Mouse (Mus musculus): ENCODE results near the gene Polr2c. TPM values are rescaled to one million over a fixed set of nuclear protein-coding genes. Genes with fewer than 3 reads are reported as not detected.
A peak's percentile ranks its signal among the peaks of the same experiment; 100 is the strongest.

Polr2c gene
- polyA plus RNA-seq (2016; fragmentation: Nextera tagmentation; extraction: Ambion mirVana): 145 and 154 TPM in 2 replicates

GRCm38 (mm10) chr8:94857346-94858173 is at the start of gene Polr2c:
Gene Polr2c, plus strand, starts transcription at chr8:94857450.
- Histone ChIP-seq H3K36me3 (peaks cover 42% of the 10 kb centered on the region), H3K4me1 (peaks cover 13% of the 10 kb centered on the region; the same call in 1 of the 2 replicates), H3K9me3 (no peaks in the 10 kb centered on the region), H3K9ac (peak within 1 kb of the TSS; percentile 72), H3K4me2 (replicated peaks) (peak within 1 kb of the TSS; percentile 76), H3K27me3 (no peaks in the 10 kb centered on the region), H3K4me3 (peak within 1 kb of the TSS; percentile 94), H3K27ac (peak within 1 kb of the TSS; percentile 71)
- peak; percentile 69 for ATAC-seq (ENCODE audit: insufficient number of reproducible peaks, insufficient read depth, low FRiP score, low TSS enrichment)
- WGBS: 1% methylated on average over 67 of the region's 68 CpGs

GRCm38 (mm10) chr8:94807506-94807905 is 49.7 kb upstream of the Polr2c start:
- H3K36me3 ChIP-seq: no peaks in the 10 kb centered on the region
- H3K4me1 ChIP-seq: no peaks in the 10 kb centered on the region; the same call in 1 of the 2 replicates
- no peak overlapping the region for H3K4me2 ChIP-seq (replicated peaks)
- no peak overlapping the region for H3K4me3 ChIP-seq
- no peak for ATAC-seq (ENCODE audit: insufficient number of reproducible peaks, insufficient read depth, low FRiP score, low TSS enrichment)
- no peaks in the 10 kb centered on the region for H3K9me3 ChIP-seq
- H3K27ac ChIP-seq: no peak overlapping the region
- 60% methylated on average over 7 of the region's 7 CpGs for WGBS
- H3K9ac ChIP-seq: no peak overlapping the region
- 0 out of 2 replicates have a peak, but pooled peaks cover 4% of the 10 kb centered on the region for H3K27me3 ChIP-seq

- 80% methylated on average over 6 of the region's 6 CpGs for WGBS
- Histone ChIP-seq H3K36me3 (no peaks in the 10 kb centered on the region), H3K4me2 (replicated peaks) (no peak overlapping the region), H3K9me3 (no peaks in the 10 kb centered on the region), H3K27ac (no peak overlapping the region), H3K4me3 (no peak overlapping the region), H3K27me3 (0 out of 2 replicates have a peak, but pooled peaks cover 4% of the 10 kb centered on the region), H3K4me1 (no peaks in the 10 kb centered on the region; the same call in 1 of the 2 replicates), H3K9ac (no peak overlapping the region)
- no peak for ATAC-seq (ENCODE audit: insufficient number of reproducible peaks, insufficient read depth, low FRiP score, low TSS enrichment)
These were observed 48.9 kb upstream of the Polr2c start for GRCm38 (mm10) chr8:94808372-94808771.

- Histone ChIP-seq H3K27ac (no peak within 1 kb of the TSS), H3K4me1 (no peaks in the 10 kb centered on the region; the same call in 1 of the 2 replicates), H3K9me3 (no peaks in the 10 kb centered on the region), H3K9ac (no peak within 1 kb of the TSS), H3K27me3 (no peaks in the 10 kb centered on the region), H3K4me3 (no peak within 1 kb of the TSS), H3K4me2 (replicated peaks) (no peak within 1 kb of the TSS), H3K36me3 (no peaks in the 10 kb centered on the region)
- ATAC-seq (ENCODE audit: insufficient number of reproducible peaks, insufficient read depth, low FRiP score, low TSS enrichment): no peak
- 68% methylated on average over 3 of the region's 3 CpGs for WGBS
These were observed 47.1 kb upstream of the Polr2c start, which contains the start of gene Ccl17 for GRCm38 (mm10) chr8:94810153-94810552. Gene Ccl17, plus strand, starts transcription at chr8:94810453.

GRCm38 (mm10) chr8:94810855-94811254 is 46.4 kb upstream of the Polr2c start:
- H3K4me2 ChIP-seq (replicated peaks): no peak overlapping the region
- H3K27ac ChIP-seq: no peak overlapping the region
- H3K9ac ChIP-seq: no peak overlapping the region
- H3K36me3 ChIP-seq: no peaks in the 10 kb centered on the region
- no peaks in the 10 kb centered on the region; the same call in 1 of the 2 replicates for H3K4me1 ChIP-seq
- H3K4me3 ChIP-seq: no peak overlapping the region
- H3K27me3 ChIP-seq: no peaks in the 10 kb centered on the region
- H3K9me3 ChIP-seq: no peaks in the 10 kb centered on the region
- 71% methylated on average over 5 of the region's 5 CpGs for WGBS
- no peak for ATAC-seq (ENCODE audit: insufficient number of reproducible peaks, insufficient read depth, low FRiP score, low TSS enrichment)

GRCm38 (mm10) chr8:94811654-94812053 is 45.6 kb upstream of the Polr2c start:
- no peak overlapping the region for H3K9ac ChIP-seq
- no peak for ATAC-seq (ENCODE audit: insufficient number of reproducible peaks, insufficient read depth, low FRiP score, low TSS enrichment)
- H3K4me1 ChIP-seq: no peaks in the 10 kb centered on the region; the same call in 1 of the 2 replicates
- H3K36me3 ChIP-seq: no peaks in the 10 kb centered on the region
- no peak overlapping the region for H3K4me2 ChIP-seq (replicated peaks)
- WGBS: 72% methylated on average over 6 of the region's 6 CpGs
- H3K9me3 ChIP-seq: no peaks in the 10 kb centered on the region
- H3K27me3 ChIP-seq: no peaks in the 10 kb centered on the region
- no peak overlapping the region for H3K27ac ChIP-seq
- H3K4me3 ChIP-seq: no peak overlapping the region

GRCm38 (mm10) chr8:94812645-94813098 is 44.6 kb upstream of the Polr2c start:
- no peak for ATAC-seq (ENCODE audit: insufficient number of reproducible peaks, insufficient read depth, low FRiP score, low TSS enrichment)
- WGBS: 29% methylated on average over 6 of the region's 6 CpGs
- 0 out of 2 replicates have a peak overlapping the region, but pooled peaks have one; percentile 19 for H3K9ac ChIP-seq

GRCm38 (mm10) chr8:94814556-94814955 is 42.7 kb upstream of the Polr2c start:
- Histone ChIP-seq H3K27me3 (no peaks in the 10 kb centered on the region), H3K9ac (no peak overlapping the region), H3K9me3 (no peaks in the 10 kb centered on the region), H3K4me2 (replicated peaks) (no peak overlapping the region), H3K4me1 (no peaks in the 10 kb centered on the region; the same call in 1 of the 2 replicates), H3K27ac (no peak overlapping the region), H3K4me3 (no peak overlapping the region), H3K36me3 (no peaks in the 10 kb centered on the region)
- no peak for ATAC-seq (ENCODE audit: insufficient number of reproducible peaks, insufficient read depth, low FRiP score, low TSS enrichment)
- 6% methylated on average over 1 of the region's 1 CpGs for WGBS

More at GRCm38 (mm10) chr8:94812645-94813098, 44.6 kb upstream of the Polr2c start:
- no peak overlapping the region for H3K27ac ChIP-seq
- no peaks in the 10 kb centered on the region for H3K27me3 ChIP-seq
- H3K4me3 ChIP-seq: no peak overlapping the region
- no peaks in the 10 kb centered on the region for H3K9me3 ChIP-seq
- peak overlapping the region; percentile 16; the same call in 1 of the 2 replicates for H3K4me2 ChIP-seq (replicated peaks)
- no peaks in the 10 kb centered on the region for H3K36me3 ChIP-seq
- no peaks in the 10 kb centered on the region; the same call in 1 of the 2 replicates for H3K4me1 ChIP-seq

- H3K9me3 ChIP-seq: no peaks in the 10 kb centered on the region
- H3K4me3 ChIP-seq: no peak overlapping the region
- no peak overlapping the region for H3K27ac ChIP-seq
- peaks cover 20% of the 10 kb centered on the region for H3K36me3 ChIP-seq
- H3K4me1 ChIP-seq: no peaks in the 10 kb centered on the region
- no peak for ATAC-seq (ENCODE audit: insufficient number of reproducible peaks, insufficient read depth, low FRiP score, low TSS enrichment)
- H3K4me2 ChIP-seq (replicated peaks): no peak overlapping the region
- 91% methylated on average over 11 of the region's 11 CpGs for WGBS
- H3K27me3 ChIP-seq: no peaks in the 10 kb centered on the region
- H3K9ac ChIP-seq: no peak overlapping the region
These were observed 39.3 kb upstream of the Polr2c start for GRCm38 (mm10) chr8:94817933-94818332.

GRCm38 (mm10) chr8:94819671-94820179 is 37.5 kb upstream of the Polr2c start:
- Histone ChIP-seq H3K4me2 (replicated peaks) (no peak overlapping the region), H3K36me3 (peaks cover 32% of the 10 kb centered on the region), H3K4me3 (no peak overlapping the region), H3K9me3 (no peaks in the 10 kb centered on the region), H3K9ac (no peak overlapping the region), H3K27ac (no peak overlapping the region), H3K4me1 (no peaks in the 10 kb centered on the region), H3K27me3 (no peaks in the 10 kb centered on the region)
- 81% methylated on average over 6 of the region's 6 CpGs for WGBS
- no peak for ATAC-seq (ENCODE audit: insufficient number of reproducible peaks, insufficient read depth, low FRiP score, low TSS enrichment)

GRCm38 (mm10) chr8:94820553-94820952 is 36.7 kb upstream of the Polr2c start:
- no peak overlapping the region for H3K27ac ChIP-seq
- H3K4me1 ChIP-seq: no peaks in the 10 kb centered on the region
- H3K27me3 ChIP-seq: no peaks in the 10 kb centered on the region
- no peak overlapping the region for H3K4me2 ChIP-seq (replicated peaks)
- WGBS: 74% methylated on average over 7 of the region's 7 CpGs
- no peak for ATAC-seq (ENCODE audit: insufficient number of reproducible peaks, insufficient read depth, low FRiP score, low TSS enrichment)
- peaks cover 39% of the 10 kb centered on the region for H3K36me3 ChIP-seq
- H3K4me3 ChIP-seq: no peak overlapping the region
- H3K9me3 ChIP-seq: no peaks in the 10 kb centered on the region
- H3K9ac ChIP-seq: no peak overlapping the region

GRCm38 (mm10) chr8:94821381-94821780 is 35.9 kb upstream of the Polr2c start:
- H3K9me3 ChIP-seq: no peaks in the 10 kb centered on the region
- no peak for ATAC-seq (ENCODE audit: insufficient number of reproducible peaks, insufficient read depth, low FRiP score, low TSS enrichment)
- H3K27ac ChIP-seq: no peak overlapping the region
- no peak overlapping the region for H3K4me2 ChIP-seq (replicated peaks)
- H3K4me1 ChIP-seq: no peaks in the 10 kb centered on the region
- no peak overlapping the region for H3K4me3 ChIP-seq
- peaks cover 43% of the 10 kb centered on the region for H3K36me3 ChIP-seq
- H3K9ac ChIP-seq: no peak overlapping the region
- no peaks in the 10 kb centered on the region for H3K27me3 ChIP-seq
- WGBS: 92% methylated on average over 2 of the region's 2 CpGs

Data from embryonic facial prominence, embryonic 12.5 days (tissue).